Mouse (Mus musculus): ENCODE data around the gene Mrpl40. TPM values are rescaled to one million over a fixed set of nuclear protein-coding genes. Genes with fewer than 3 reads are reported as not detected.
A peak's percentile ranks its signal among the peaks of the same experiment; 100 is the strongest.
"Not testable (repeated sequence)": the region's sequence is repeated elsewhere in the genome, so short reads cannot be mapped to it uniquely, and the experiment has no call there.

Gene Mrpl40
- 10 to 100 TPM; 62.5 to 62.6 TPM for total RNA-seq (2021)
- long read RNA-seq, experiment 1, transcript Mrpl40-202 (4 exons, 778 nt): minor isoform, 6 of 78 reads
- long read RNA-seq, experiment 1, transcript Mrpl40-201 (4 exons, 1,280 nt): major isoform, 63 of 78 reads
- long read RNA-seq, experiment 1, partial matches to known transcripts: 5 of 78 reads
- long read RNA-seq, experiment 1, other reads (novel, unspliced or antisense): 4 of 78 reads
- long read RNA-seq, experiment 2, transcript Mrpl40-201 (4 exons, 1,280 nt): major isoform, 61 of 72 reads
- long read RNA-seq, experiment 2, partial matches to known transcripts: 5 of 72 reads
- long read RNA-seq, experiment 2, other reads (novel, unspliced or antisense): 4 of 72 reads

- peak; percentile 91 to 92 for DNase-seq (ENCODE audit: low spot score in 2 of 2)
Measured at GRCm38 (mm10) chr16:18876442-18877308, at the start of gene Mrpl40, which contains the start of gene Hira. Mrpl40 (minus strand) TSS chr16:18876862. Hira (plus strand) TSS chr16:18877037.

GRCm38 (mm10) chr16:18921771-18922170 is 45.1 kb upstream of the Mrpl40 start:
- DNase-seq (ENCODE audit: low spot score in 2 of 2): no peak

GRCm38 (mm10) chr16:18916064-18916463 is 39.4 kb upstream of the Mrpl40 start:
- DNase-seq (ENCODE audit: low spot score in 2 of 2): no peak

GRCm38 (mm10) chr16:18905648-18906047 is 29.0 kb upstream of the Mrpl40 start:
- no peak for DNase-seq (ENCODE audit: low spot score in 2 of 2)

- DNase-seq (ENCODE audit: low spot score in 2 of 2): no peak
Measured at GRCm38 (mm10) chr16:18896429-18896828, 19.8 kb upstream of the Mrpl40 start.

GRCm38 (mm10) chr16:18895249-18895648 is 18.6 kb upstream of the Mrpl40 start:
- DNase-seq (ENCODE audit: low spot score in 2 of 2): no peak

- no peak for DNase-seq (ENCODE audit: low spot score in 2 of 2)
Measured at GRCm38 (mm10) chr16:18893840-18894372, 17.2 kb upstream of the Mrpl40 start.

GRCm38 (mm10) chr16:18884044-18884443 is 7.4 kb upstream of the Mrpl40 start:
- DNase-seq (ENCODE audit: low spot score in 2 of 2): no peak

GRCm38 (mm10) chr16:18878091-18878720 is 1.5 kb upstream of the Mrpl40 start:
- no peak for DNase-seq (ENCODE audit: low spot score in 2 of 2)

GRCm38 (mm10) chr16:18877386-18878090 is 876 bp upstream of the Mrpl40 start:
- DNase-seq (ENCODE audit: low spot score in 2 of 2): peak; percentile 26 to 49

- DNase-seq (ENCODE audit: low spot score in 2 of 2): no peak
Measured at GRCm38 (mm10) chr16:18876091-18876441, 596 bp downstream of the Mrpl40 start.

GRCm38 (mm10) chr16:18870495-18870894 is 6.2 kb downstream of the Mrpl40 start:
- DNase-seq (ENCODE audit: low spot score in 2 of 2): not testable (repeated sequence)

- DNase-seq (ENCODE audit: low spot score in 2 of 2): peak in 1 of 2 experiments; percentile 10
Measured at GRCm38 (mm10) chr16:18860186-18860585, 16.5 kb downstream of the Mrpl40 start.

- no peak for DNase-seq (ENCODE audit: low spot score in 2 of 2)
Measured at GRCm38 (mm10) chr16:18858551-18858950, 18.1 kb downstream of the Mrpl40 start.

GRCm38 (mm10) chr16:18849521-18850190 is 27.0 kb downstream of the Mrpl40 start:
- not testable (repeated sequence) for DNase-seq (ENCODE audit: low spot score in 2 of 2)

- DNase-seq (ENCODE audit: low spot score in 2 of 2): no peak
Measured at GRCm38 (mm10) chr16:18846301-18846820, 30.3 kb downstream of the Mrpl40 start.

- DNase-seq (ENCODE audit: low spot score in 2 of 2): no peak
Measured at GRCm38 (mm10) chr16:18838346-18838745, 38.3 kb downstream of the Mrpl40 start.

- peak; percentile 63 to 83 for DNase-seq (ENCODE audit: low spot score in 2 of 2)
Measured at GRCm38 (mm10) chr16:18836468-18837208, 40.0 kb downstream of the Mrpl40 start, which contains the start of the genes 2510002D24Rik and Gm28539. 2510002D24Rik (plus strand) TSS chr16:18836578. Gm28539 (plus strand) TSS chr16:18836584.

- no peak for DNase-seq (ENCODE audit: low spot score in 2 of 2)
Measured at GRCm38 (mm10) chr16:18836073-18836467, 40.6 kb downstream of the Mrpl40 start.
